Mouse (Mus musculus): ENCODE data around the gene Vgll4.

Vgll4 gene

GRCm38 (mm10) chr6:114917770-114918635 is 51.8 kb downstream of the Vgll4 start:
- no peak for DNase-seq (ENCODE audit: low spot score in 2 of 2)

- DNase-seq (ENCODE audit: low spot score in 2 of 2): no peak
Measured at GRCm38 (mm10) chr6:114917129-114917528, 52.7 kb downstream of the Vgll4 start.

DNA sequence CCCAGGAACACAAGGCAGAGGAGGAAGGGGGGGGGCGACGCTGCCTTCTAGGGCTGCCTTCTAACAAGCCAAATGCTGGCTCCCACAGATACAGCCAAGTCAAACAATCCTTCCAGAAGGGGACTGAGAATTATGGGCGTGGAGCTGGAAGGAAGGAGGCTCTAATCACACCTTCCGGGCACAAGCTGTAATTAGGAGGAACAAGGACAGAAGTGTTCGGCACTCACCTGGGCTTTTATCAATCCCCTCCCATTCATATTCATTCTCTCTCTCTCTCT is 53.1 kb downstream of the Vgll4 start:
- DNase-seq (ENCODE audit: low spot score in 2 of 2): no peak

DNA sequence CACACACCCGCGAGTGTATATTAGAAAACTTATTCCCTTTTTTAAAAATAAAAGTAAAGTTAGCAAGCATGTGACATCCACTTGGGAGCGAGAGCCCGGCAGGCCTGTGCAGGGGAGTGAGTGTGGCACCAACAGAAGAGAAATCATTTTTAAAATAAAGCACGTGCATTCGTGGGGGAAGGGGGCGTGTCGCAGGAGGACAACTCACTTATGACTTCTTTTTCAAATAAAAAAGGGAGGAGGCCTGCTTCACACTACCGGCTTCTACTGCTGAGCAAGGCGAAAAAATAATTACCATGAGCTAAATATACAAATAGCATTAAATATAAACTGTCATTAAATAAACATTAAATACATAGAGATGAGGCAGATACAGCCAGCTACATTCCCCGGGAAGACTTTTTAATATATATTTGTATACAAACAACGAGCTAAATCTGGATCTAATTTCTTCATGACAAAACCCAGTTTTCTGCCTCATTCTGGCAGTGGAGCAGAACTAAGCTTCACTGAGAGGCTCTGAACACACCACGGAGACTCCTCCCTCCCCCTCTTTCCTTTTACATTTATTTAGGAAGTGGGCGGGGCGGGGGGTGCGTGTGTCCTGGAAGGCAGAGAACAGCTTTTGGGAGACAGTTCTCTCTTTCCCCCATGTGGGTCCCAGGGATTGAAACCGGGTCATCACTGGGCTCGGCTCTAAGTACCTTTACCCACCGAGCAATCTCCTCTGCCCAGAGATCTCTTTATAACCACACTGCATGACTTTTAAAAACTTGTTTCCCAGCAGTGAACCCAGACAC is 53.7 kb downstream of the Vgll4 start:
- no peak for DNase-seq (ENCODE audit: low spot score in 2 of 2)

GRCm38 (mm10) chr6:114914041-114914716 is 55.6 kb downstream of the Vgll4 start:
- no peak for DNase-seq (ENCODE audit: low spot score in 2 of 2)

- DNase-seq (ENCODE audit: low spot score in 2 of 2): no peak
Measured at GRCm38 (mm10) chr6:114913142-114913541, 56.7 kb downstream of the Vgll4 start.

GRCm38 (mm10) chr6:114911540-114911939 is 58.3 kb downstream of the Vgll4 start:
- no peak for DNase-seq (ENCODE audit: low spot score in 2 of 2)

GRCm38 (mm10) chr6:114909801-114910200 is 60.0 kb downstream of the Vgll4 start:
- no peak for DNase-seq (ENCODE audit: low spot score in 2 of 2)

DNA sequence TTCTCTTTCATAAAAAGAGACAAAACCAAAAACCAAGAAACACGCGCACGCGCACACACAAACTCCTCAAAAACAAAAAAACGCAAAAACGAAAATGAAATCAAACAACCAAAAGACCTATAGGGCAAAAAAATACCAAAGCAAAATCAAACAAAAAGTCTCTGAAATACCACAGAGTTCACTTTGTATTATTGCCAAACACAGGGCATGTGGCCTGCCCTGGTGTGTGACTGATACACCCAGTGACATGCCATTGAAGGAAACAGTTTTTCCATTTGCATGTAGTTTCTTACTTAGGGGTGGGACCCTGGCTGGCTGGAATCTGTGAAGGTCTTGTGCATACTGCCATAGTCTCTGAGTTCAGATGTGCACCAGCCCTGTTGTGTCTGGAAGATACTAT is 62.3 kb downstream of the Vgll4 start:
- DNase-seq (ENCODE audit: low spot score in 2 of 2): no peak

GRCm38 (mm10) chr6:114906209-114906608 is 63.6 kb downstream of the Vgll4 start:
- no peak for DNase-seq (ENCODE audit: low spot score in 2 of 2)

- DNase-seq (ENCODE audit: low spot score in 2 of 2): no peak
Measured at GRCm38 (mm10) chr6:114905253-114906028, 64.4 kb downstream of the Vgll4 start.

- no peak for DNase-seq (ENCODE audit: low spot score in 2 of 2)
Measured at GRCm38 (mm10) chr6:114904818-114905217, 65.0 kb downstream of the Vgll4 start.

- no peak for DNase-seq (ENCODE audit: low spot score in 2 of 2)
Measured at GRCm38 (mm10) chr6:114904233-114904632, 65.6 kb downstream of the Vgll4 start.

GRCm38 (mm10) chr6:114901921-114902320 is 67.9 kb downstream of the Vgll4 start:
- no peak for DNase-seq (ENCODE audit: low spot score in 2 of 2)

- DNase-seq (ENCODE audit: low spot score in 2 of 2): no peak
Measured at GRCm38 (mm10) chr6:114901321-114901824, 68.4 kb downstream of the Vgll4 start.

GRCm38 (mm10) chr6:114900194-114900593 is 69.6 kb downstream of the Vgll4 start:
- no peak for DNase-seq (ENCODE audit: low spot score in 2 of 2)

DNA sequence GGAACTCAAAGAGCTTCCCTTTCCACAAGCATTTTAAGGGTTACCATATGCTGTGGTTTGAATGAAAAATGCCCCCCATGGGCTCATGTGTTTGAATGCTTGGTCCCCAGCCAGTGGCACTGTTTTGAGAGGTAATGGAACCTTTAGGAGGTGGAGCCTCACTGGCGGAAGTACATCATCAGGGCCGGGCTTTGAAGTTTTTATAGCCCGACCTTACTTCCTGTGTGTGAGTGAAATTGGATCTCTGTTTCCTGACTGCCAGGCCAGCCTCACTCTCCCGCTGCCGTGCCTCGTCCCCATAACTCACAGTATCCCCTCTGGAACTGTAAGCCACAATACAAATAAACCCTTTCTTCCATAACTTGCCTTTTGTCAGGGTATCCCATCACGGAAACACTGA is 70.1 kb downstream of the Vgll4 start:
- no peak for DNase-seq (ENCODE audit: low spot score in 2 of 2)

DNA sequence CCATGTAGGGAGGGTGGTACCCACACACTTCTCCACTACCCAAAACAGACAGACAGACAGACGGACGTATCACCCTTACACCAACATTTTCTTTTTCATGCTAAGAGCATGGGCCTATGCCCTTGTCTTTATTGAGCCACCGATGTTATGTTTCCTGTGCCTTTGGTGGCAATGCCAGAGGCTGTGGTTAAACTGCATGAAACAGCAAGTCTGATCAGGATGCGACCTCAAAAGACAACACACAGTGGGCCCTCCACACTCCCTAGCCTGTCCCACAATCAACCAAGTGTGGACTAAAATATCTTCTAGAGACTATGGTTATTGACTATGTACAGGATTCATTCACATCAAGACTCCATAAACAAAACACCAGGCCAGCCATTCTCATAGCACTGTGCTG is 70.8 kb downstream of the Vgll4 start:
- no peak for DNase-seq (ENCODE audit: low spot score in 2 of 2)

GRCm38 (mm10) chr6:114896281-114896680 is 73.5 kb downstream of the Vgll4 start:
- DNase-seq (ENCODE audit: low spot score in 2 of 2): no peak

GRCm38 (mm10) chr6:114895191-114895590 is 74.6 kb downstream of the Vgll4 start:
- DNase-seq (ENCODE audit: low spot score in 2 of 2): no peak

- no peak for DNase-seq (ENCODE audit: low spot score in 2 of 2)
Measured at GRCm38 (mm10) chr6:114894548-114895106, 75.2 kb downstream of the Vgll4 start.
